Mouse (Mus musculus) lung, postnatal 25 days (tissue): ENCODE results near the gene Fcho1.

Source experiments
- DNase-seq: peaks from one replicate; pipeline ENCODE4 v3.0.0; 2022; ENCODE audit warnings: low spot score

Fcho1 gene

GRCm38 (mm10) chr8:71681369-71681915 lies 44.1 kb downstream of the Fcho1 start:
- DNase-seq, result no peak

- DNase-seq, result no peak
These were observed 45.0 kb downstream of the Fcho1 start for GRCm38 (mm10) chr8:71680471-71680870.

- no peak for DNase-seq
These were observed 45.9 kb downstream of the Fcho1 start for GRCm38 (mm10) chr8:71679550-71680168.

GRCm38 (mm10) chr8:71679116-71679515 lies 46.4 kb downstream of the Fcho1 start:
- no peak for DNase-seq

GRCm38 (mm10) chr8:71678216-71678615 lies 47.3 kb downstream of the Fcho1 start:
- DNase-seq, result no peak

- DNase-seq, result no peak
These were observed 48.0 kb downstream of the Fcho1 start for GRCm38 (mm10) chr8:71677555-71677954.

- DNase-seq, result no peak
These were observed 48.7 kb downstream of the Fcho1 start for GRCm38 (mm10) chr8:71676803-71677202.

GRCm38 (mm10) chr8:71676020-71676741 lies 49.3 kb downstream of the Fcho1 start, which contains the start of gene Jak3:
Jak3 (plus strand) TSS chr8:71676296.
- peak; percentile 51 for DNase-seq

GRCm38 (mm10) chr8:71675456-71676019 lies 50.0 kb downstream of the Fcho1 start:
- no peak for DNase-seq

GRCm38 (mm10) chr8:71674071-71674470 lies 51.4 kb downstream of the Fcho1 start:
- no peak for DNase-seq

- no peak for DNase-seq
These were observed 53.3 kb downstream of the Fcho1 start for GRCm38 (mm10) chr8:71672168-71672735.

- peak; percentile 86 for DNase-seq
These were observed 54.0 kb downstream of the Fcho1 start, which contains the start of gene Unc13a for GRCm38 (mm10) chr8:71671549-71671965. Unc13a (minus strand) TSS chr8:71671757.

- no peak for DNase-seq
These were observed 54.6 kb downstream of the Fcho1 start for GRCm38 (mm10) chr8:71670621-71671548.

- no peak for DNase-seq
These were observed 55.3 kb downstream of the Fcho1 start for GRCm38 (mm10) chr8:71670198-71670597.

- DNase-seq, result no peak
These were observed 57.1 kb downstream of the Fcho1 start for GRCm38 (mm10) chr8:71668220-71668975.

GRCm38 (mm10) chr8:71667256-71667655 lies 58.3 kb downstream of the Fcho1 start:
- no peak for DNase-seq

GRCm38 (mm10) chr8:71666855-71667254 lies 58.7 kb downstream of the Fcho1 start:
- DNase-seq, result no peak

- DNase-seq, result peak; percentile 49
These were observed 60.0 kb downstream of the Fcho1 start for GRCm38 (mm10) chr8:71665331-71666130.

- DNase-seq, result peak; percentile 79
These were observed 65.0 kb downstream of the Fcho1 start for GRCm38 (mm10) chr8:71660325-71661120.
